Mouse (Mus musculus): ENCODE data around the gene Atf6. TPM values are rescaled to one million over a fixed set of nuclear protein-coding genes. Genes with fewer than 3 reads are reported as not detected.

The Atf6 gene
- polyA plus RNA-seq, 1 experiment from 2014 or later: 8.3 TPM

- Histone ChIP-seq H3K9me3 (no peaks in the 10 kb centered on the region), H3K9ac (replicated peaks) (no peak overlapping the region)
- ATAC-seq: no peak
These were observed 79.9 kb downstream of the Atf6 start for GRCm38 (mm10) chr1:170787643-170788042.

GRCm38 (mm10) chr1:170786570-170787341 lies 80.8 kb downstream of the Atf6 start:
- H3K4me3 ChIP-seq (replicated peaks): no peak overlapping the region
- no peaks in the 10 kb centered on the region for H3K27me3 ChIP-seq
- peaks cover 19% of the 10 kb centered on the region for H3K36me3 ChIP-seq
- H3K9me3 ChIP-seq: no peaks in the 10 kb centered on the region
- WGBS: 94% methylated on average over 14 of the region's 14 CpGs
- H3K9ac ChIP-seq (replicated peaks): no peak overlapping the region
- H3K4me2 ChIP-seq (replicated peaks): no peak overlapping the region
- ATAC-seq: no peak
- H3K27ac ChIP-seq: no peak overlapping the region
- H3K4me1 ChIP-seq (replicated peaks): peaks cover 5% of the 10 kb centered on the region; the same call in 1 of the 2 replicates

More at GRCm38 (mm10) chr1:170787643-170788042, 79.9 kb downstream of the Atf6 start:
- Histone ChIP-seq H3K27ac (no peak overlapping the region), H3K36me3 (peaks cover 25% of the 10 kb centered on the region), H3K4me1 (replicated peaks) (peaks cover 6% of the 10 kb centered on the region; the same call in 1 of the 2 replicates), H3K4me2 (replicated peaks) (no peak overlapping the region), H3K27me3 (no peaks in the 10 kb centered on the region), H3K4me3 (replicated peaks) (no peak overlapping the region)
- WGBS: 63% methylated on average over 1 of the region's 1 CpGs

GRCm38 (mm10) chr1:170777688-170778087 lies 89.9 kb downstream of the Atf6 start:
- H3K9ac ChIP-seq (replicated peaks): no peak overlapping the region

GRCm38 (mm10) chr1:170774431-170774830 lies 93.1 kb downstream of the Atf6 start:
- no peak overlapping the region for H3K4me3 ChIP-seq (replicated peaks)
- H3K36me3 ChIP-seq: peaks cover 4% of the 10 kb centered on the region; the same call in 1 of the 2 replicates
- H3K27ac ChIP-seq: no peak overlapping the region
- 74% methylated on average over 1 of the region's 1 CpGs for WGBS
- H3K27me3 ChIP-seq: no peaks in the 10 kb centered on the region
- H3K4me2 ChIP-seq (replicated peaks): no peak overlapping the region
- no peak overlapping the region for H3K9ac ChIP-seq (replicated peaks)
- ATAC-seq: no peak
- no peaks in the 10 kb centered on the region for H3K4me1 ChIP-seq (replicated peaks)
- H3K9me3 ChIP-seq: no peaks in the 10 kb centered on the region

More at GRCm38 (mm10) chr1:170777688-170778087, 89.9 kb downstream of the Atf6 start:
- no peaks in the 10 kb centered on the region for H3K4me1 ChIP-seq (replicated peaks)
- no peak for ATAC-seq
- no peaks in the 10 kb centered on the region for H3K27me3 ChIP-seq
- H3K4me2 ChIP-seq (replicated peaks): no peak overlapping the region
- H3K4me3 ChIP-seq (replicated peaks): no peak overlapping the region
- peaks cover 6% of the 10 kb centered on the region; the same call in 1 of the 2 replicates for H3K36me3 ChIP-seq
- WGBS: 98% methylated on average over 4 of the region's 4 CpGs
- H3K9me3 ChIP-seq: no peaks in the 10 kb centered on the region
- H3K27ac ChIP-seq: no peak overlapping the region

GRCm38 (mm10) chr1:170773506-170773905 lies 94.1 kb downstream of the Atf6 start:
- Histone ChIP-seq H3K27ac (no peak overlapping the region), H3K4me3 (replicated peaks) (no peak overlapping the region), H3K9me3 (no peaks in the 10 kb centered on the region), H3K4me2 (replicated peaks) (no peak overlapping the region), H3K27me3 (no peaks in the 10 kb centered on the region), H3K4me1 (replicated peaks) (no peaks in the 10 kb centered on the region), H3K9ac (replicated peaks) (no peak overlapping the region), H3K36me3 (peaks cover 4% of the 10 kb centered on the region; the same call in 1 of the 2 replicates)
- ATAC-seq: no peak
- WGBS: 94% methylated on average over 4 of the region's 4 CpGs

- H3K27ac ChIP-seq: no peak overlapping the region
- ATAC-seq: no peak
- H3K9ac ChIP-seq (replicated peaks): no peak overlapping the region
- H3K4me3 ChIP-seq (replicated peaks): no peak overlapping the region
- H3K4me2 ChIP-seq (replicated peaks): no peak overlapping the region
- peaks cover 4% of the 10 kb centered on the region; the same call in 1 of the 2 replicates for H3K36me3 ChIP-seq
- H3K4me1 ChIP-seq (replicated peaks): no peaks in the 10 kb centered on the region
- H3K27me3 ChIP-seq: no peaks in the 10 kb centered on the region
- H3K9me3 ChIP-seq: no peaks in the 10 kb centered on the region
- 80% methylated on average over 25 of the region's 25 CpGs for WGBS
These were observed 96.1 kb downstream of the Atf6 start for GRCm38 (mm10) chr1:170771437-170772003.

GRCm38 (mm10) chr1:170770691-170771090 lies 96.9 kb downstream of the Atf6 start:
- Histone ChIP-seq H3K36me3 (peaks cover 4% of the 10 kb centered on the region; the same call in 1 of the 2 replicates), H3K4me2 (replicated peaks) (no peak overlapping the region), H3K9ac (replicated peaks) (no peak overlapping the region), H3K4me1 (replicated peaks) (no peaks in the 10 kb centered on the region), H3K9me3 (no peaks in the 10 kb centered on the region), H3K27me3 (no peaks in the 10 kb centered on the region), H3K4me3 (replicated peaks) (no peak overlapping the region), H3K27ac (no peak overlapping the region)
- 92% methylated on average over 14 of the region's 14 CpGs for WGBS
- no peak for ATAC-seq

GRCm38 (mm10) chr1:170766997-170767396 lies 100.6 kb downstream of the Atf6 start:
- Histone ChIP-seq H3K4me1 (replicated peaks) (no peaks in the 10 kb centered on the region), H3K4me2 (replicated peaks) (no peak overlapping the region), H3K9me3 (no peaks in the 10 kb centered on the region), H3K9ac (replicated peaks) (no peak overlapping the region), H3K27ac (no peak overlapping the region), H3K36me3 (peaks cover 9% of the 10 kb centered on the region; the same call in 1 of the 2 replicates), H3K4me3 (replicated peaks) (no peak overlapping the region), H3K27me3 (no peaks in the 10 kb centered on the region)
- no peak for ATAC-seq
- 67% methylated on average over 2 of the region's 2 CpGs for WGBS

- Histone ChIP-seq H3K36me3 (peaks cover 10% of the 10 kb centered on the region; the same call in 1 of the 2 replicates), H3K9ac (replicated peaks) (no peak overlapping the region), H3K4me2 (replicated peaks) (no peak overlapping the region), H3K27ac (no peak overlapping the region), H3K4me3 (replicated peaks) (no peak overlapping the region), H3K4me1 (replicated peaks) (no peaks in the 10 kb centered on the region), H3K27me3 (no peaks in the 10 kb centered on the region), H3K9me3 (no peaks in the 10 kb centered on the region)
- no peak for ATAC-seq
- 91% methylated on average over 1 of the region's 1 CpGs for WGBS
These were observed 102.8 kb downstream of the Atf6 start for GRCm38 (mm10) chr1:170764798-170765197.

- ATAC-seq: no peak
- Histone ChIP-seq H3K27ac (no peak overlapping the region), H3K36me3 (peaks cover 10% of the 10 kb centered on the region; the same call in 1 of the 2 replicates), H3K9me3 (no peaks in the 10 kb centered on the region), H3K4me2 (replicated peaks) (no peak overlapping the region), H3K4me1 (replicated peaks) (no peaks in the 10 kb centered on the region), H3K9ac (replicated peaks) (no peak overlapping the region), H3K27me3 (no peaks in the 10 kb centered on the region), H3K4me3 (replicated peaks) (no peak overlapping the region)
- WGBS: 89% methylated on average over 1 of the region's 1 CpGs
These were observed 105.9 kb downstream of the Atf6 start for GRCm38 (mm10) chr1:170761634-170762033.

GRCm38 (mm10) chr1:170753597-170753996 lies 114.0 kb downstream of the Atf6 start:
- H3K27ac ChIP-seq: no peak overlapping the region
- 95% methylated on average over 5 of the region's 5 CpGs for WGBS
- no peaks in the 10 kb centered on the region for H3K9me3 ChIP-seq
- H3K27me3 ChIP-seq: no peaks in the 10 kb centered on the region
- no peaks in the 10 kb centered on the region for H3K4me1 ChIP-seq (replicated peaks)
- H3K4me3 ChIP-seq (replicated peaks): no peak overlapping the region
- H3K9ac ChIP-seq (replicated peaks): no peak overlapping the region
- no peaks in the 10 kb centered on the region for H3K36me3 ChIP-seq
- no peak overlapping the region for H3K4me2 ChIP-seq (replicated peaks)
- no peak for ATAC-seq

GRCm38 (mm10) chr1:170751797-170752196 lies 115.8 kb downstream of the Atf6 start:
- Histone ChIP-seq H3K36me3 (no peaks in the 10 kb centered on the region), H3K27me3 (no peaks in the 10 kb centered on the region), H3K27ac (no peak overlapping the region), H3K9ac (replicated peaks) (no peak overlapping the region), H3K4me2 (replicated peaks) (no peak overlapping the region), H3K4me3 (replicated peaks) (no peak overlapping the region), H3K9me3 (no peaks in the 10 kb centered on the region), H3K4me1 (replicated peaks) (no peaks in the 10 kb centered on the region)
- 94% methylated on average over 7 of the region's 7 CpGs for WGBS
- no peak for ATAC-seq
